Comparison of ENCODE assay signal across 12 mouse cellular contexts in the genomic region with DNA sequence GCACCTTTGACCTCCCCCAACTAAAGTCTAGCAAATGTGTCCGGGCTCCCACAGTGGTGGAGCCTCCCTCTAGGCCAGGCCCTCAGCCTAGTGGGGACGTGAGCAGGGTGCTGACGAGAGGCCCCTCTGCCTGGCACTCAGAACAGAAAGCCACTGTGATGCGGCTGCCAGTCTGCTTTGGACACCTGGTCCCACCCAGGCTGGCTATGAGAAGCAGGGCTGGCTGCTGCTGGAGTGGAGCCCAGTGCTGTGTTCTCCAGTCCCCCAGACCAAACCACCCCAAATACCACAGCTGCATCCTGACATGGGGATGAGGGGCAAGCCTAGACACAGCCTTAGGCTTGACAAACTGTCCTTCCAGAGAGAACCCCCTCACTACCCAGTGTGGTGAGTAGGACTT. TPM values are rescaled to one million over a fixed set of nuclear protein-coding genes. Genes with fewer than 3 reads are reported as not detected.
A peak's percentile ranks its signal among the peaks of the same experiment; 100 is the strongest.
DNase-seq lines count a peak whose midpoint lies in the region; ATAC-seq lines count a peak whose summit lies in the region.
"Had no signal": no experiment of that assay in that cellular context is flagged by ENCODE, and none has a peak within 500 bp of the region (broad histone marks: within the 10 kb centered on the region; RNA-seq: fewer than 3 reads in every experiment).

No protein-coding gene starts in this region.

- no peaks in the 10 kb centered on the region for H3K36me3 ChIP-seq in hindbrain, embryonic 14.5 days (replicated peaks; ENCODE audit: control insufficient read depth, insufficient read depth)
- no peaks in the 10 kb centered on the region for H3K36me3 ChIP-seq in hindbrain, embryonic 11.5 days (ENCODE audit: control insufficient read depth, insufficient read depth, low read length)
- H3K36me3 ChIP-seq in hindbrain, embryonic 16.5 days (ENCODE audit: control insufficient read depth, insufficient read depth, low read length): no peaks in the 10 kb centered on the region
- no peaks in the 10 kb centered on the region for H3K36me3 ChIP-seq in neural tube, embryonic 15.5 days
- H3K36me3 ChIP-seq: neural tube, embryonic 12.5 days had no signal

- H3K4me3 ChIP-seq in hindbrain, embryonic 14.5 days (replicated peaks; ENCODE audit: low read length): no peak overlapping the region
- H3K4me3 ChIP-seq in hindbrain, embryonic 11.5 days (ENCODE audit: low read depth, low read length): no peak overlapping the region
- no peak overlapping the region for H3K4me3 ChIP-seq in hindbrain, embryonic 16.5 days (ENCODE audit: low read length)
- no peak overlapping the region for H3K4me3 ChIP-seq in neural tube, embryonic 15.5 days (replicated peaks)
- H3K4me3 ChIP-seq: neural tube, embryonic 12.5 days had no signal

- H3K4me2 ChIP-seq in hindbrain, embryonic 14.5 days (replicated peaks): no peak overlapping the region
- H3K4me2 ChIP-seq in hindbrain, embryonic 11.5 days (replicated peaks; ENCODE audit: low read depth, low read length): no peak overlapping the region
- no peak overlapping the region for H3K4me2 ChIP-seq in hindbrain, embryonic 16.5 days (ENCODE audit: low read length)
- no peak overlapping the region for H3K4me2 ChIP-seq in neural tube, embryonic 15.5 days
- H3K4me2 ChIP-seq: lung, embryonic 14.5 days; neural tube, embryonic 12.5 days had no signal

- 63% methylated on average over 4 of the region's 4 CpGs for WGBS in hindbrain, embryonic 14.5 days
- WGBS in hindbrain, embryonic 11.5 days: 86% methylated on average over 4 of the region's 4 CpGs
- WGBS in hindbrain, embryonic 16.5 days: 69% methylated on average over 4 of the region's 4 CpGs
- 66% methylated on average over 4 of the region's 4 CpGs for WGBS in neural tube, embryonic 15.5 days

- no peaks in the 10 kb centered on the region for H3K27me3 ChIP-seq in hindbrain, embryonic 14.5 days (ENCODE audit: control insufficient read depth, insufficient read depth, low read length)
- H3K27me3 ChIP-seq in hindbrain, embryonic 11.5 days (ENCODE audit: control insufficient read depth, insufficient read depth, low read length): peaks cover 2% of the 10 kb centered on the region; the same call in 1 of the 2 replicates
- no peaks in the 10 kb centered on the region for H3K27me3 ChIP-seq in hindbrain, embryonic 16.5 days (replicated peaks; ENCODE audit: control insufficient read depth, insufficient read depth, low read length)
- H3K27me3 ChIP-seq in neural tube, embryonic 15.5 days (replicated peaks): no peaks in the 10 kb centered on the region
- H3K27me3 ChIP-seq: CH12.LX had no signal

- H3K27ac ChIP-seq in hindbrain, embryonic 14.5 days: no peak overlapping the region
- H3K27ac ChIP-seq in hindbrain, embryonic 11.5 days (ENCODE audit: low read depth, low read length): no peak overlapping the region
- no peak overlapping the region for H3K27ac ChIP-seq in hindbrain, embryonic 16.5 days (ENCODE audit: low read depth, low read length)
- H3K27ac ChIP-seq in neural tube, embryonic 15.5 days (replicated peaks): peak overlapping the region; percentile 48; the same call in 1 of the 2 replicates
- H3K27ac ChIP-seq: neural tube, embryonic 12.5 days had no signal

- DNase-seq in hindbrain, embryonic 14.5 days (ENCODE audit: low spot score): no peak
- no peak for DNase-seq in hindbrain, embryonic 11.5 days (ENCODE audit: low spot score)
- peak; percentile 47 for DNase-seq in right cerebral cortex, postnatal 25 days
- DNase-seq in right cerebral cortex, adult 18-20 months: no peak
- DNase-seq in adrenal gland, postnatal 14 days: no peak
- no peak for DNase-seq in spleen, postnatal 10 days (ENCODE audit: low spot score in 2 of 2)
- DNase-seq: kidney, postnatal 25 days; lung, embryonic 14.5 days had no signal

- no peak overlapping the region for H3K9ac ChIP-seq in hindbrain, embryonic 14.5 days
- H3K9ac ChIP-seq in hindbrain, embryonic 11.5 days (ENCODE audit: low read depth, low read length): no peak overlapping the region
- H3K9ac ChIP-seq in hindbrain, embryonic 16.5 days (ENCODE audit: low read depth, low read length): no peak overlapping the region
- no peak overlapping the region for H3K9ac ChIP-seq in neural tube, embryonic 15.5 days (replicated peaks)
- H3K9ac ChIP-seq: lung, embryonic 14.5 days; neural tube, embryonic 12.5 days had no signal

- peaks cover 55% of the 10 kb centered on the region for H3K4me1 ChIP-seq in hindbrain, embryonic 14.5 days (replicated peaks; ENCODE audit: control insufficient read depth, insufficient read depth, low read length)
- H3K4me1 ChIP-seq in hindbrain, embryonic 11.5 days (replicated peaks; ENCODE audit: control insufficient read depth, insufficient read depth, low read length): peaks cover 15% of the 10 kb centered on the region
- peaks cover 39% of the 10 kb centered on the region for H3K4me1 ChIP-seq in hindbrain, embryonic 16.5 days (ENCODE audit: control insufficient read depth, insufficient read depth, low read depth, low read length)
- H3K4me1 ChIP-seq in neural tube, embryonic 15.5 days: peaks cover 74% of the 10 kb centered on the region

- ATAC-seq in hindbrain, embryonic 14.5 days (ENCODE audit: low FRiP score): peak; percentile 47; the same call in 1 of the 2 replicates
- ATAC-seq in hindbrain, embryonic 11.5 days (ENCODE audit: low FRiP score): no peak
- ATAC-seq in hindbrain, embryonic 16.5 days: peak; percentile 76
- no peak for ATAC-seq in neural tube, embryonic 15.5 days (ENCODE audit: low FRiP score)

- no peaks in the 10 kb centered on the region for H3K9me3 ChIP-seq in hindbrain, embryonic 14.5 days (ENCODE audit: control insufficient read depth, low read length)
- no peaks in the 10 kb centered on the region for H3K9me3 ChIP-seq in hindbrain, embryonic 11.5 days (ENCODE audit: control insufficient read depth, low read length)
- no peaks in the 10 kb centered on the region for H3K9me3 ChIP-seq in hindbrain, embryonic 16.5 days (ENCODE audit: control insufficient read depth, low read length)
- H3K9me3 ChIP-seq in neural tube, embryonic 15.5 days (replicated peaks): no peaks in the 10 kb centered on the region
- H3K9me3 ChIP-seq: neural tube, embryonic 12.5 days had no signal

RNA-seq across cellular contexts. Expression of gene Ccdc88c, which starts 42.4 kb away (rescaled TPM):
- 11.1 and 13.3 TPM in 2 replicates for polyA plus RNA-seq in hindbrain, embryonic 14.5 days (2014; fragmentation: Nextera tagmentation; extraction: Ambion mirVana)
- polyA plus RNA-seq in hindbrain, embryonic 11.5 days (2014; fragmentation: Nextera tagmentation; extraction: Ambion mirVana): 11.6 and 14.1 TPM in 2 replicates
- polyA plus RNA-seq in hindbrain, embryonic 16.5 days (2015; fragmentation: Nextera tagmentation; extraction: Ambion mirVana): 9.0 and 10.9 TPM in 2 replicates
- 9.6 and 10.1 TPM in 2 replicates for polyA plus RNA-seq in neural tube, embryonic 15.5 days (2015; fragmentation: Nextera tagmentation; extraction: Ambion mirVana)
- total RNA-seq in adrenal gland, postnatal 14 days (2021): 7.9 and 17.4 TPM in 2 replicates

Comparison
In these comparisons a context has a peak if more than half of its experiments do, and no peak if none do; other contexts are left out.
1. ATAC-seq: peak in hindbrain, embryonic 14.5 days (single experiment) and hindbrain, embryonic 16.5 days (single experiment); none in hindbrain, embryonic 11.5 days (single experiment) and neural tube, embryonic 15.5 days (single experiment).